Mouse (Mus musculus) hindbrain, embryonic 11.5 days (tissue): ENCODE measurements around the gene Chmp2a. TPM values are rescaled to one million over a fixed set of nuclear protein-coding genes. Genes with fewer than 3 reads are reported as not detected.
"Not testable (repeated sequence)": the region's sequence is repeated elsewhere in the genome, so short reads cannot be mapped to it uniquely, and the experiment has no call there.

Experiments
- ATAC-seq: fragments of 200-750 bp; cut with Nextera tagmentation; 2 replicates; pipeline ENCODE4 v1.8.0; 2017; ENCODE audit warnings: mild to moderate bottlenecking, moderate TSS enrichment, moderate library complexity; ENCODE audit not compliant: low FRiP score
- DNase-seq: peaks from one replicate; pipeline ENCODE4 v3.0.0-alpha.2; 2015; ENCODE audit warnings: low spot score
- H3K27ac ChIP-seq: fragments of 300-500 bp; sonication (generic); 2 replicates; pipeline ENCODE4 v1.5.1; 2014; ENCODE audit warnings: mild to moderate bottlenecking, low read depth, low read length
- H3K27me3 ChIP-seq: fragments of 300-500 bp; sonication (generic); 2 replicates; pipeline ENCODE4 v1.6.1; 2014; ENCODE audit warnings: mild to moderate bottlenecking, low read length, moderate library complexity, mixed read lengths; ENCODE audit not compliant: control insufficient read depth, insufficient read depth
- H3K36me3 ChIP-seq: fragments of 300-500 bp; sonication (generic); 2 replicates; pipeline ENCODE4 v1.6.1; 2014; ENCODE audit warnings: mild to moderate bottlenecking, low read length, moderate library complexity, mixed read lengths; ENCODE audit not compliant: control insufficient read depth, insufficient read depth
- H3K4me1 ChIP-seq: fragments of 300-500 bp; sonication (generic); replicated peaks from 2 replicates; pipeline ENCODE4 v1.6.1; 2014; ENCODE audit warnings: low read length, mixed read lengths; ENCODE audit not compliant: control insufficient read depth, insufficient read depth
- H3K4me2 ChIP-seq: fragments of 300-500 bp; sonication (generic); replicated peaks from 2 replicates; pipeline ENCODE4 v1.6.1; 2014; ENCODE audit warnings: mild to moderate bottlenecking, low read depth, low read length
- H3K4me3 ChIP-seq: fragments of 300-500 bp; sonication (generic); 2 replicates; pipeline ENCODE4 v1.5.1; 2014; ENCODE audit warnings: low read depth, low read length
- H3K9ac ChIP-seq: fragments of 300-500 bp; sonication (generic); 2 replicates; pipeline ENCODE4 v1.6.1; 2014; ENCODE audit warnings: low read depth, low read length
- H3K9me3 ChIP-seq: fragments of 300-500 bp; sonication (generic); 2 replicates; pipeline ENCODE4 v1.6.1; 2016; ENCODE audit warnings: low read length; ENCODE audit not compliant: control insufficient read depth
- WGBS: fragments of 180-500 bp; shearing (Covaris S2); extraction: QIAGEN DNeasy Blood & Tissue Kit; methylation state at CpG from one replicate; pipeline ENCODE4 v1.1.7; 2014; 5-methylcytosine and 5-hydroxymethylcytosine counted together
- polyA plus RNA-seq: library from polyadenylated mRNA; unstranded; fragments of >200 nt; fragmentation: Nextera tagmentation; extraction: Ambion mirVana; gene quantifications from 2 replicates; pipeline ENCODE4 v1.2.1, GENCODE M21; 2014

The Chmp2a gene
- 154 and 157 TPM in 2 replicates for polyA plus RNA-seq

DNA sequence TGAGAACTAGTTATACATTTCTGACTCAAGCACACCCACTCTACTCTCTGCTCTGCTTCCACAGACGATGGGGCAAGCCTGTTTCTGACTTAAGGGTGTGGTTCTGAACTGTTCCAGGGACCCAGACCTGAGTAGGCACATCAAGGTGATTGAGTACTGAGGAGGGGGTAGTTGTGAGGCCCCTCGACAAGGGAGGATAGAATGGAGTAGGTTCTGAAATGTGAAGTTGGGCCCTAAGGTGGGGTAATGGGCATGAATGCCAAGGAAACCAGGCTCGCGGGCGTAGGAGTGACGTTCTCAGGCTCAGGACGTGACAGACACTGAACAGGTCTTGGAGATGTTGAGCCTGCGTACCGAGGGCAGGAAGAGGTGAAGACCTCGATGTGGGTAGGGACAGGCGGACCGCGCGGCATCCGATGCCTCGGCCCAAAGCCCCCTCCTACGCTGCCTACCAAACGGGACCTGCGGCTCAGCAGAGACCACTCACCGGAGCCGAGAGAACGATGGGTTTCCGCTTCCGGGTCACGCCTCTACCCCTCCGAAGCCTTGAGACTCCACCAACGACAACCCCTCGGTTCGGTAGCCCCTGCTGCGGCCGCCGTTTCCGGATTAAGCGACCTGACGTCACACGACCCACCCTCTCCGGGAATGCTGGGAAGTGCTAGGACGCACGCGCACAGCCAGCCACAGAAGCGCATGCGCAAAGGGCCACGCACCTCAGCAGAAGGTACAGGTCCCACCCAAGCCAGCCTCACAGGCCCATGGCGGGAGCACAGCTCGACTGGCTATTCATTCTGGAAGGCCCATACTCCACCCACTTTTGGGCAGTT, at the start of gene Chmp2a:
TSS of gene Chmp2a (minus strand) at position 660 of the 830 bp plus-strand sequence.
- Histone ChIP-seq H3K9ac (peak within 1 kb of the TSS; percentile 66), H3K27ac (peak within 1 kb of the TSS; percentile 91), H3K36me3 (peaks cover 13% of the 10 kb centered on the region), H3K4me2 (peak within 1 kb of the TSS; percentile 82), H3K27me3 (no peaks in the 10 kb centered on the region), H3K4me1 (peaks cover 14% of the 10 kb centered on the region; the same call in 1 of the 2 replicates), H3K9me3 (no peaks in the 10 kb centered on the region), H3K4me3 (peak within 1 kb of the TSS; percentile 57)
- 1% methylated on average over 44 of the region's 45 CpGs for WGBS
- peak; percentile 99 for DNase-seq
- ATAC-seq, result peak; percentile 80

DNA sequence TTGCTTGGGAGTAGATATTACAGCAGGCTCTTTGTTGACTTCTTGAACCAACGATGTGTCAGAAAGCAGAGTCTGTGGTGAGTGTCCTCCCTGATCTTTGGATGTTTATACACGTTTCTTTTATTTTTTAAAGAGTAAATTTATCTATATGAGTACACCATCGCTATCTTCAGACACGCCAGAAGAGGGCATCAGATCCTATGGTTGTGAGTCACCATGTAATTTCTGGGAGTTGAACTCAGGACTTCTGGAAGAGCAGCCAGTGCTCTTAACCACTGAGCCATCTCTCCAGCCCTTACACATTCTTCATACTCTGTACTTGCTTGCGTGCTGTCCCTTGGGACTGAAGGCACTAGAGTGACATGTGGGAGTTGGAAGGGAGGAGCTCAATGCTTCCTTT, 37.7 kb upstream of the Chmp2a start:
- no peak for DNase-seq

GRCm38 (mm10) chr7:13063399-13063798, 28.8 kb upstream of the Chmp2a start:
- 24% methylated on average over 1 of the region's 2 CpGs for WGBS
- 0 out of 2 replicates have a peak, but pooled peaks have one; percentile 19 for ATAC-seq

More for the DNA sequence above, 37.7 kb upstream of the Chmp2a start:
- H3K27ac ChIP-seq, result no peak overlapping the region
- no peak overlapping the region for H3K4me2 ChIP-seq
- no peaks in the 10 kb centered on the region for H3K27me3 ChIP-seq
- H3K9ac ChIP-seq, result no peak overlapping the region
- H3K36me3 ChIP-seq, result no peaks in the 10 kb centered on the region
- ATAC-seq, result no peak
- H3K4me3 ChIP-seq, result no peak overlapping the region
- H3K4me1 ChIP-seq, result no peaks in the 10 kb centered on the region
- WGBS, result 56% methylated on average over 5 of the region's 5 CpGs
- H3K9me3 ChIP-seq, result no peaks in the 10 kb centered on the region

GRCm38 (mm10) chr7:13059536-13059935, 24.9 kb upstream of the Chmp2a start:
- H3K27ac ChIP-seq, result no peak overlapping the region
- no peaks in the 10 kb centered on the region for H3K4me1 ChIP-seq
- H3K36me3 ChIP-seq, result no peaks in the 10 kb centered on the region
- H3K27me3 ChIP-seq, result no peaks in the 10 kb centered on the region
- no peaks in the 10 kb centered on the region for H3K9me3 ChIP-seq
- DNase-seq (no peak), ATAC-seq (no peak)
- WGBS, result 86% methylated on average over 9 of the region's 9 CpGs
- no peak overlapping the region for H3K9ac ChIP-seq
- H3K4me3 ChIP-seq, result no peak overlapping the region
- no peak overlapping the region for H3K4me2 ChIP-seq

More at GRCm38 (mm10) chr7:13063399-13063798, 28.8 kb upstream of the Chmp2a start:
- not testable (repeated sequence) for H3K4me1 ChIP-seq, H3K9ac ChIP-seq, H3K4me2 ChIP-seq, H3K27ac ChIP-seq, H3K27me3 ChIP-seq, H3K36me3 ChIP-seq, H3K4me3 ChIP-seq, H3K9me3 ChIP-seq
- DNase-seq, result peak; percentile 17

GRCm38 (mm10) chr7:13056913-13057700, 22.5 kb upstream of the Chmp2a start:
- no peak overlapping the region for H3K4me3 ChIP-seq
- H3K27ac ChIP-seq, result no peak overlapping the region
- no peaks in the 10 kb centered on the region for H3K4me1 ChIP-seq
- no peaks in the 10 kb centered on the region for H3K9me3 ChIP-seq
- no peaks in the 10 kb centered on the region for H3K36me3 ChIP-seq
- 65% methylated on average over 8 of the region's 8 CpGs for WGBS
- DNase-seq, result no peak
- H3K9ac ChIP-seq, result no peak overlapping the region
- no peaks in the 10 kb centered on the region for H3K27me3 ChIP-seq
- no peak for ATAC-seq
- H3K4me2 ChIP-seq, result no peak overlapping the region

GRCm38 (mm10) chr7:13054287-13055010, 19.8 kb upstream of the Chmp2a start, which contains the start of gene Mzf1:
Mzf1 (minus strand) TSS chr7:13054764.
- Histone ChIP-seq H3K9me3 (no peaks in the 10 kb centered on the region), H3K36me3 (no peaks in the 10 kb centered on the region), H3K4me3 (peak within 1 kb of the TSS; percentile 45), H3K4me2 (peak within 1 kb of the TSS; percentile 46), H3K9ac (peak within 1 kb of the TSS; percentile 48), H3K27ac (peak within 1 kb of the TSS; percentile 87), H3K27me3 (no peaks in the 10 kb centered on the region), H3K4me1 (no peaks in the 10 kb centered on the region)
- WGBS, result 0% methylated on average over 41 of the region's 41 CpGs
- ATAC-seq (peak; percentile 95), DNase-seq (peak; percentile 97)

- Histone ChIP-seq H3K27me3 (no peaks in the 10 kb centered on the region), H3K4me3 (peak overlapping the region; percentile 45), H3K9ac (peak overlapping the region; percentile 48), H3K4me1 (no peaks in the 10 kb centered on the region), H3K27ac (no peak overlapping the region), H3K36me3 (no peaks in the 10 kb centered on the region), H3K4me2 (peak overlapping the region; percentile 41), H3K9me3 (no peaks in the 10 kb centered on the region)
- DNase-seq, result no peak
- WGBS, result 2% methylated on average over 15 of the region's 15 CpGs
- ATAC-seq, result no peak
Observed at GRCm38 (mm10) chr7:13053961-13054286, 19.3 kb upstream of the Chmp2a start.

GRCm38 (mm10) chr7:13053501-13053900, 18.9 kb upstream of the Chmp2a start:
- no peak overlapping the region for H3K27ac ChIP-seq
- H3K9ac ChIP-seq, result no peak overlapping the region

More at GRCm38 (mm10) chr7:13053501-13053900, 18.9 kb upstream of the Chmp2a start:
- ATAC-seq (no peak), DNase-seq (no peak)
- Histone ChIP-seq H3K27me3 (no peaks in the 10 kb centered on the region), H3K4me2 (peak overlapping the region; percentile 41), H3K9me3 (no peaks in the 10 kb centered on the region), H3K4me3 (peak overlapping the region; percentile 45), H3K36me3 (no peaks in the 10 kb centered on the region), H3K4me1 (no peaks in the 10 kb centered on the region)
- whole genome bisulfite sequencing, result 91% methylated on average over 2 of the region's 2 CpGs
